Mouse (Mus musculus): Measurements from ENCODE around the gene Slc8a1. TPM values are rescaled to one million over a fixed set of nuclear protein-coding genes. Genes with fewer than 3 reads are reported as not detected.

Slc8a1 gene
- polyA plus RNA-seq, 1 experiment from 2014 or later, result 17.2 TPM

DNA sequence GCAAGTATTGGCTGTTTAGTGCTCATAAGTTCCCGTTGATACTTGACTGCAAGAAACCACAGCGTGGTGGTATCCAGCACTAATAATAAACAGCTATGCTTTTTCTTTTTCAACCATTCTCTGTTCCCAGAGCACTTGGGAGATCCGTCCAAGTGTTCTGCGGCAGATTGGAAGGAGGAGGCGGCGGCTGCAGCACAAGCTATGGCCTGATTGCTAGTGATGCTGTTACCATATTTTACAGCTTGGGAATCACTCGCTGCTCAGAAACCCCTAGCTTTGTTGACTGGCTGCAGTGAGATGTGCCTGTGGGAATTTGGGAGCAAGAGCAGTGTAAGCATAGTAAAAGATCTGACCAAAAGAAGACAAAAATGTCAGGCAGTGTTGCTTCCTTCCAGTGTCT, 310.9 kb downstream of the Slc8a1 start:
- Histone ChIP-seq H3K4me1 (no peaks in the 10 kb centered on the region), H3K27me3 (replicated peaks) (no peaks in the 10 kb centered on the region), H3K27ac (no peak overlapping the region), H3K4me2 (no peak overlapping the region), H3K4me3 (no peak overlapping the region), H3K36me3 (replicated peaks) (no peaks in the 10 kb centered on the region), H3K9me3 (no peaks in the 10 kb centered on the region), H3K9ac (no peak overlapping the region)
- WGBS, result 80% methylated on average over 7 of the region's 7 CpGs
- no peak for ATAC-seq (replicated peaks)

DNA sequence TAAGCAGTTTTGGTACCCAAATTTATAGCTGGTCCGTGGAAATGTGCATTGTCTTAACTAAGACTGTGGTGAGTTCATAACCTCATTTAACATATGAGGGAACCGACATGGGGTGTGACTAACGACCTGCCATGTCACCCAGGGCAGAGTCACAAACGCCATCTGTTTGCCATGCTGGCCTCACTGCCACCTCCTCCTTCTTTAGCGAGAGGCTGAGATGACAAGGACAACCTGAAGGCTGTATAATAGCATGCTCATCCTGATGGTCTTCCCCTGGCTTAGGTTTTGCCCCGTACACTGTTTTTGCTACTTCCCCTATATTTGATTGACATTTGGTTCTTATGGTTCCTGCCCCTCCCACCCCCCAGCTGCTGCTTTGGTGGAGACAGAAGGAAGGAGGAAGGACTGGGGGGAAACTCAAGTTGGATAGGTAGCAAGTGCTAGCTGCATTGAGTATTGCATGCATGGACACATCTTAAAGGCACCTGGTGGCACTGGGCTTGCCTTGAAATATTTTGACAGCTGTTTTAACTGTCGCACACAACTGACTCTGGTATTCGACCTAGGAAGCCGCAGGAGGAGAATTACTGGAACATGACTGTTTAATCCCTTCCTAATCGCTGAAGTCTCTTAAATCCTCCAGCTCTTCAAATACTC, 313.8 kb downstream of the Slc8a1 start:
- H3K36me3 ChIP-seq (replicated peaks), result no peaks in the 10 kb centered on the region
- WGBS, result 45% methylated on average over 10 of the region's 10 CpGs
- no peaks in the 10 kb centered on the region for H3K27me3 ChIP-seq (replicated peaks)
- H3K9me3 ChIP-seq, result no peaks in the 10 kb centered on the region
- ATAC-seq (replicated peaks), result no peak
- no peak overlapping the region for H3K27ac ChIP-seq
- H3K4me3 ChIP-seq, result no peak overlapping the region
- no peak overlapping the region for H3K4me2 ChIP-seq
- peaks cover 8% of the 10 kb centered on the region; the same call in 1 of the 2 replicates for H3K4me1 ChIP-seq
- no peak overlapping the region for H3K9ac ChIP-seq

DNA sequence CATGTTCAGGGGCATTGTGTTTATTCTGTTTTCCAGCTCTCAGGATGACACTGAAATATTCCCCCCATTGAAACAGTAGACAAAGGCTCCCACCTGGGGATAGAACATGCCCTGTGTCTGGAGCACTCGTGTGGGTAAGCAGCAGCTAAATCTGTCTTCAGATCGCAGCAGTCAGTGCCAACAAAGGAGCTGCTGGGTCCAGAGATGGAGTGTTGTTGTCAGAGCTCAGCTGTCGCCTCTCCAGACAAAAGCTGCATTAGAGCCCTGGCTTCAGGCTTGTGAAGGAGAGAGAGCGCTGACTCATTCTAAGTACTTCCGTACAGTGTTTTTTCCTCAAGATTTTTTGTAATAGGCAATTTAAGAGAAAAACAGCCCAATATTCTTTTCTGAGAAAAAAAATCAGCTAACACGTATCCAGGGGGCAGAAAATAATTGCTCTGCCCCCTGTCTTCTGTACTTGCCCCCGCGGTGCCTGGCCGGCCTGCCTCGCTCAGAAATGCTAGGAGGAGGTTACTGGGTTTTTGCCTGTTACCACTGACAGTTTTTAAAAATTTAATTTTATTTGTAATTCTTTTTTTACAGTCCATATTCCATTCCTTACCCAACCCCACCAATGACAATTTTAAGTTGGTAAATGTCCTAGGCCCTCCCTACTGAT, 318.2 kb downstream of the Slc8a1 start:
- H3K4me1 ChIP-seq, result peaks cover 8% of the 10 kb centered on the region; the same call in 1 of the 2 replicates
- no peak overlapping the region for H3K4me2 ChIP-seq
- no peak overlapping the region for H3K4me3 ChIP-seq
- H3K27ac ChIP-seq, result peak overlapping the region; percentile 39
- H3K9me3 ChIP-seq, result no peaks in the 10 kb centered on the region
- no peaks in the 10 kb centered on the region for H3K27me3 ChIP-seq (replicated peaks)
- peak; percentile 77 for ATAC-seq (replicated peaks)
- 41% methylated on average over 10 of the region's 10 CpGs for WGBS
- no peaks in the 10 kb centered on the region for H3K36me3 ChIP-seq (replicated peaks)
- no peak overlapping the region for H3K9ac ChIP-seq

DNA sequence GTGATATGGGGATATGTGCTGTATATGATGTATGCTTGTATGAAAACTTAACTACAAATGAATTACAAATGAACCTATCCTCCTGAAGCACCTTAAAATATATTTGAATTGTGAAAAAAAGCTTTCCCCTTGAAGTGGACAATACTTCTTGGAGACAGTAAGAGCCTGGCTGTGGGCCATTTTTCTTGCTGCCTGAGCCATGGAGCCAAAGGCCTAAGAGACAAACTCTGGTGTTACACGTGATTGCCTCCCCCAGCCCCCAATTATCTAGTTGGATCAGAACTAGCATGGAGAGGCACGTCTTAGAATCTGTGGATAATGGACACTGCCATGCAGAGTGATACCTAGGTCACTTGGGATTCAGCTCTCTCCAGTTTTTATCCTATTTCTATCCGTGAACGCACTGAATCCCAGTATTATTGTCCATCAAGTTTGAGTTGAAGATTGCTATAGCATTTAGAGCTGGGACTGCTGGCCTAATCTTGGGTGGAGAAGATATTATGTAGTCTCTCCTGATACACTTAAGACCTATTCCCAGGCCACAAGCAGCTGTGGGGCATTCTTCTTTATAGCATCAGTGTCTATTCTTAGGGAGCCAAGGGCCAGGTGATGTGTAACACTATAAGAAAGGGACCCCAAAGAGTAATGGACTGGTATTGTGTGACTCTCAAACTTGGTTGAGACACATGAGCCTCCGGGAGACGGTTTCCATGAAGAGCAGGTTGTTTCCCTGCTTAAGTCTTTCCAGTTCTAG, 321.6 kb downstream of the Slc8a1 start:
- Histone ChIP-seq H3K27ac (no peak overlapping the region), H3K4me2 (no peak overlapping the region), H3K36me3 (replicated peaks) (no peaks in the 10 kb centered on the region), H3K9me3 (no peaks in the 10 kb centered on the region), H3K27me3 (replicated peaks) (no peaks in the 10 kb centered on the region), H3K4me1 (peaks cover 8% of the 10 kb centered on the region; the same call in 1 of the 2 replicates), H3K9ac (no peak overlapping the region), H3K4me3 (no peak overlapping the region)
- WGBS, result 87% methylated on average over 6 of the region's 6 CpGs
- no peak for ATAC-seq (replicated peaks)

DNA sequence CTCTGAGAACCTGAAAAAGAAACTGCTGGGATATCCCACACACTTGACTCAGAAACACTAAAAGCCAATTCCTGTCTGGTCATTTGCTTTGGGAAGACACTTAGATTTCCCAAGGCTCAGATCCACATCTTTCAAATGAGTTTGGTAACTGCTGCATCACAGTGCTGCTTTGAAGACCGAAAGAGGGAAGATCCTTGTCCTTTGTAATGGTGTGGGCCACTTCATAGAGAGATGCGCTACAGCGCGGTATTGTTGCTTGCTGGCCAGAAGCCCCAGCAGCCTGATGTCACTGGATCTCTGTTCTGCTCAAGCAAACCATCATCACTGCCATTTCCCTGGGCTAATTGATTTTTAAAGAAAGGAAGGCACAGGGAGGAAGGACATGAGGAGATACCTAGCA, 325.4 kb downstream of the Slc8a1 start:
- ATAC-seq (replicated peaks), result no peak
- Histone ChIP-seq H3K9ac (no peak overlapping the region), H3K27me3 (replicated peaks) (no peaks in the 10 kb centered on the region), H3K36me3 (replicated peaks) (0 out of 2 replicates have a peak, but pooled peaks cover 5% of the 10 kb centered on the region), H3K4me3 (no peak overlapping the region), H3K4me2 (no peak overlapping the region), H3K27ac (no peak overlapping the region), H3K4me1 (no peaks in the 10 kb centered on the region), H3K9me3 (no peaks in the 10 kb centered on the region)
- WGBS, result 88% methylated on average over 4 of the region's 4 CpGs

DNA sequence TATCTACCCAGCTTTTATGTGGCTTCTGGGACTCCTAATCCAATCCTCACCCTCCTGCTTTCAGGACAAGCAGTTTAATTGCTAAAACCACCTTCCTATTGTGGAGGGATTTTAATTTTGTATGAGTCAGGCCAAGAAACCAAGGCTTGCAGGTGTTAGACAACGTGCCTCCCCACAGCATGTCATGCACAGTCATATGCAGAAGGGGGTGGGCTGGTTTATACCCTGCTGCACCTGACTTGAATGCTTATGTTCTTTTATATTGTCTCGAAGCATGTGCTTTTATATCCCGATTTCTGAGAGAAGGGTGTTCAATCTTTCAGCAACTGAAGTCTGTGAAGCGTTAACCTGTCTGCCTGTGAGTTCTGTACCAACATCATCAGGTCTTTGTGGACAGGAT, 334.0 kb downstream of the Slc8a1 start:
- Histone ChIP-seq H3K27me3 (replicated peaks) (no peaks in the 10 kb centered on the region), H3K9me3 (no peaks in the 10 kb centered on the region), H3K4me1 (0 out of 2 replicates have a peak, but pooled peaks cover 3% of the 10 kb centered on the region), H3K36me3 (replicated peaks) (0 out of 2 replicates have a peak, but pooled peaks cover 5% of the 10 kb centered on the region), H3K27ac (0 out of 2 replicates have a peak overlapping the region, but pooled peaks have one; percentile 38), H3K9ac (no peak overlapping the region), H3K4me2 (no peak overlapping the region), H3K4me3 (no peak overlapping the region)
- ATAC-seq (replicated peaks), result 0 out of 2 replicates have a peak, but pooled peaks have one; percentile 40
- whole genome bisulfite sequencing, result 35% methylated on average over 4 of the region's 4 CpGs

DNA sequence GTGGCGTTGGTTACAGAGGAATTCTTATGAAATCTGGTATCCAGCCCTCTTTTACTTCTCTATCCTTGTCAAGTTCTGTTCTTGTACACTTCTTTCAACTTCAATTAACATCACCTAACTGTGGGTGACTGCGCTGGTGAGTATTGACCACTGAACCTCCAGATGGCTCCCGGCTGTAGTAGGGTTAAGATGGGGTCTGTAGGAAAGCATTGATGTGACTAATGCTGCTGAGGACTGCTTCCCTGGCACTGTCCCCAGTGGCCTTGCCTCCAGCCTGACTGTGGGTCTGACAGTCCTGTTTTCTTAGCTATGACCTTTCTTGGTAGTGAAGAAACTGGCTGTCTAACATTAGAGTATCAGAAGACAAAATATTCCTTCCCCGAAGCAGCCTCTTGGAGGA, 335.1 kb downstream of the Slc8a1 start:
- no peak overlapping the region for H3K4me2 ChIP-seq
- 0 out of 2 replicates have a peak, but pooled peaks cover 3% of the 10 kb centered on the region for H3K4me1 ChIP-seq
- no peak overlapping the region for H3K4me3 ChIP-seq
- H3K27me3 ChIP-seq (replicated peaks), result no peaks in the 10 kb centered on the region
- ATAC-seq (replicated peaks), result no peak
- 92% methylated on average over 4 of the region's 4 CpGs for WGBS
- no peak overlapping the region for H3K9ac ChIP-seq
- H3K36me3 ChIP-seq (replicated peaks), result 0 out of 2 replicates have a peak, but pooled peaks cover 4% of the 10 kb centered on the region
- H3K27ac ChIP-seq, result no peak overlapping the region
- H3K9me3 ChIP-seq, result no peaks in the 10 kb centered on the region

DNA sequence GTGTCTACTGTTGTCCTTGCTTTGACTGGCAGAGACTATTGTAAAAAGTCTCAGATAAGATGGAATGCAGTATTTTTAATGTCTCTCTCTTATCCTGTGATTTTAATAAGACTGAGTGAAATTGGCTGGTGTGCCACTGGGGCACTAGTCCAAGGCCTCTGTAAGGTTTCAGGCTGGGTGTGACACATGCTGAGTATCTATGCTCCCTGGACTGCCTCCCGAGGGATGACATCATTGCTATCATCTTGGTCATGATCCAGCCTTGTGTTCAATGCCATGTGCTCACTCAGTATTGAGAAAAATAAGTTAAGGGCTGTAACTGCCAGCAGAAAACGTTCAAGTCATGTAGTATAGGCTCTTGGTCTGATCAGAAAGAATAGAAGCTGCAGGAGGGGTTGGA, 335.5 kb downstream of the Slc8a1 start:
- no peak for ATAC-seq (replicated peaks)

DNA sequence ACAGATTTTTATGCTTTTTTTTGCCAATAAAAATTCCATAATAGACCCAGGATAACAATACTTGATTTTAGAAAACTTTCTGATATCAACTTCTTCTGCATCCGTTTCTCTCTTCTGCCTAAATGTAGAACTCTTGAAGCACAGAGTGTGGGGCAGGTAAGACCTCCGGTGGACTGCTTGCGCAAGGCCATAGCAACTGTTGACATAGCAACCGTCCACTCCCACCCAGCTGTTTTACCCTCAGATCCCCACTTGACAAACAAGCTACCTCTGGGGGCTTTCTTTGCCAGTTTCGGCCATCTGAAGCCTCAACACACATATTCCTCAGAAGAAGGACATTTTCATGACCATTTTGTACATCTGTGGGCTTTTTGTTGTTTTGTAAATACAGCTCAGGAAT, 337.8 kb downstream of the Slc8a1 start:
- WGBS, result 59% methylated on average over 5 of the region's 5 CpGs
- Histone ChIP-seq H3K4me2 (no peak overlapping the region), H3K9ac (no peak overlapping the region), H3K36me3 (replicated peaks) (no peaks in the 10 kb centered on the region), H3K27me3 (replicated peaks) (no peaks in the 10 kb centered on the region), H3K27ac (no peak overlapping the region), H3K9me3 (no peaks in the 10 kb centered on the region), H3K4me1 (0 out of 2 replicates have a peak, but pooled peaks cover 3% of the 10 kb centered on the region), H3K4me3 (no peak overlapping the region)
- ATAC-seq (replicated peaks), result no peak; the same call in 1 of the 2 replicates

More for the DNA sequence above, 335.5 kb downstream of the Slc8a1 start:
- no peaks in the 10 kb centered on the region for H3K9me3 ChIP-seq
- 0 out of 2 replicates have a peak, but pooled peaks cover 3% of the 10 kb centered on the region for H3K4me1 ChIP-seq
- H3K36me3 ChIP-seq (replicated peaks), result no peaks in the 10 kb centered on the region
- H3K4me3 ChIP-seq, result no peak overlapping the region
- WGBS, result 75% methylated on average over 2 of the region's 2 CpGs
- H3K27me3 ChIP-seq (replicated peaks), result no peaks in the 10 kb centered on the region
- no peak overlapping the region for H3K4me2 ChIP-seq
- no peak overlapping the region for H3K27ac ChIP-seq
- H3K9ac ChIP-seq, result no peak overlapping the region

DNA sequence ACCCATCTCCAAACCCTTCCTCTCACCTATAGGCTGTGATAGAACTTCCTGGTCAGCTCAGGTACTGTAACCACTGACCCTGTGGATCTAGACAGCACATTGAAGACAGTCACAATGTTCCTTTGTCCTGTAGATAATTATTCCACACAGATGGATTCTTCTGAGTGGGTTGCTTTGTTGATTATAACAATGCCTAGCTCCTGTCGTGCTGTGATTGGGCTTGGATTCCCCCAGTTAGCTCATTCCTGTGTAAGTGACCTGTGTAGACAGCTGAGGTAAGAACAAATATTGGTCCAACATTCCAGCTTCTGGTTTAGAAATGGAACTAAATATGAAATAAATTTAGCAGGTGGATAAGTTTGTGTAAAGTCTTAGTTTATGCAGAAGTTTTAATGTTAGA, 340.7 kb downstream of the Slc8a1 start:
- H3K27ac ChIP-seq, result no peak overlapping the region
- H3K9ac ChIP-seq, result no peak overlapping the region
- WGBS, result 46% methylated on average over 1 of the region's 1 CpGs
- ATAC-seq (replicated peaks), result no peak
- no peak overlapping the region for H3K4me2 ChIP-seq
- no peaks in the 10 kb centered on the region for H3K9me3 ChIP-seq
- no peaks in the 10 kb centered on the region for H3K27me3 ChIP-seq (replicated peaks)
- no peak overlapping the region for H3K4me3 ChIP-seq
- H3K36me3 ChIP-seq (replicated peaks), result no peaks in the 10 kb centered on the region
- H3K4me1 ChIP-seq, result peaks cover 9% of the 10 kb centered on the region; the same call in 1 of the 2 replicates

DNA sequence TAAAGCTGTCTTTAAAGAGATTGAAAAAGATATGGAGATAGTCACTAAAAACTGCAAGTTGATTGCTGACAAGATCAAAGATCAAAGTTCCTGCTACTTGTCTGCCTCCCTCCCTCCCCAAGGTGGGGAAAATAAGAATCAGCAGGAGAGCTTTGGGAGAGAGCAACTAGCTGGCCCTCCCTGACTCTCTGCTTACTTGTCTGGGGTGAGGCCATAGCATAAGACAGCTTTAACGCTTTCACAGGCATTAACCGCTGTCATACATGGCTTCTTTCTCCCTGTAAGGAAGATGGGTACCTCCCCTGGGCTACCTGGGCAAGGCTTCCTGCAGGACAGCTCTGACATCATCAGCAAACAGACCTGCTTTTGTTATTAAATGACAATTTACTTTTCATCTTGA, 344.1 kb downstream of the Slc8a1 start:
- peak; percentile 72 for ATAC-seq (replicated peaks)
- H3K9ac ChIP-seq, result no peak overlapping the region
- H3K27me3 ChIP-seq (replicated peaks), result no peaks in the 10 kb centered on the region
- peaks cover 6% of the 10 kb centered on the region; the same call in 1 of the 2 replicates for H3K4me1 ChIP-seq
- no peaks in the 10 kb centered on the region for H3K9me3 ChIP-seq
- H3K36me3 ChIP-seq (replicated peaks), result no peaks in the 10 kb centered on the region
- 21% methylated on average over 2 of the region's 2 CpGs for WGBS
- H3K27ac ChIP-seq, result 0 out of 2 replicates have a peak overlapping the region, but pooled peaks have one; percentile 29
- no peak overlapping the region for H3K4me3 ChIP-seq
- H3K4me2 ChIP-seq, result no peak overlapping the region

DNA sequence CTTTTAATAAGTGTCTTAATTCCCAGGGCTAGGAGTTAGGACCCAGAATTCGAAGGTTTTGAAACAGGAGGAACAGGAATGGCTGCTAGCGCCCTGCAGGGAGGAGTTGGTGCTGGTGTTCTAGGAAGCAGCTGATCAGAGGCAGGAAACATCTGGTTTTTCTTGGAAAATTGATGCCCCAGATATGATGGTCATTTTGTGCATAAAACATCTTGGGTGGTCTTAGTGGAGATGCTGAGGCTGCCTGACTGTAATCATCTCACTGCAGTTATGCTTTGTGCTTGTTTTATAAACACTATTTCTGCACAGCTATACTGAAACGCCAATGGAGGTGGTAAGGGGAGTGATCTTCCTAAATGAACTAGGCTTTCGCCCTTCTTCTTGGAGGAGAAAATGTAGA, 345.1 kb downstream of the Slc8a1 start:
- Histone ChIP-seq H3K9me3 (no peaks in the 10 kb centered on the region), H3K4me1 (peaks cover 6% of the 10 kb centered on the region; the same call in 1 of the 2 replicates), H3K27me3 (replicated peaks) (no peaks in the 10 kb centered on the region), H3K36me3 (replicated peaks) (no peaks in the 10 kb centered on the region), H3K4me2 (no peak overlapping the region), H3K4me3 (no peak overlapping the region), H3K27ac (no peak overlapping the region), H3K9ac (no peak overlapping the region)
- 83% methylated on average over 4 of the region's 4 CpGs for WGBS
- no peak for ATAC-seq (replicated peaks)

Measured in midbrain, embryonic 15.5 days (tissue).